Mouse (Mus musculus): ENCODE data around the gene Hnrnpul2. TPM values are rescaled to one million over a fixed set of nuclear protein-coding genes. Genes with fewer than 3 reads are reported as not detected.
"Not testable (repeated sequence)": the region's sequence is repeated elsewhere in the genome, so short reads cannot be mapped to it uniquely, and the experiment has no call there.

Hnrnpul2 gene
- polyA plus RNA-seq, 1 experiment from 2014 or later: 5.3 TPM

- H3K4me3 ChIP-seq: peak overlapping the region; percentile 75
- H3K27me3 ChIP-seq: no peaks in the 10 kb centered on the region
- under 1% methylated on average over 48 of the region's 48 CpGs for WGBS
Observed at GRCm38 (mm10) chr19:8820424-8820956, 680 bp downstream of the Hnrnpul2 start.

GRCm38 (mm10) chr19:8821146-8821545, 1.3 kb downstream of the Hnrnpul2 start:
- peak overlapping the region; percentile 75 for H3K4me3 ChIP-seq
- peak overlapping the region; percentile 98 for H3K9ac ChIP-seq
- no peaks in the 10 kb centered on the region for H3K27me3 ChIP-seq
- peaks cover 50% of the 10 kb centered on the region for H3K4me1 ChIP-seq (replicated peaks)
- no peak for ATAC-seq (ENCODE audit: low read depth)
- WGBS: 3% methylated on average over 7 of the region's 7 CpGs
- peak overlapping the region; percentile 97; the same call in 1 of the 2 replicates for H3K27ac ChIP-seq (replicated peaks)
- peak overlapping the region; percentile 99 for H3K4me2 ChIP-seq
- H3K36me3 ChIP-seq: peaks cover 40% of the 10 kb centered on the region
- no peaks in the 10 kb centered on the region for H3K9me3 ChIP-seq

More at GRCm38 (mm10) chr19:8820424-8820956, 680 bp downstream of the Hnrnpul2 start:
- peaks cover 57% of the 10 kb centered on the region for H3K4me1 ChIP-seq (replicated peaks)
- peak overlapping the region; percentile 97 for H3K27ac ChIP-seq (replicated peaks)
- H3K36me3 ChIP-seq: peaks cover 37% of the 10 kb centered on the region
- peak overlapping the region; percentile 99 for H3K4me2 ChIP-seq
- H3K9me3 ChIP-seq: no peaks in the 10 kb centered on the region
- ATAC-seq (ENCODE audit: low read depth): peak; percentile 33
- H3K9ac ChIP-seq: peak overlapping the region; percentile 98

- Histone ChIP-seq H3K4me2 (peak overlapping the region; percentile 99), H3K27ac (replicated peaks) (no peak overlapping the region), H3K27me3 (no peaks in the 10 kb centered on the region), H3K4me3 (peak overlapping the region; percentile 75), H3K36me3 (peaks cover 49% of the 10 kb centered on the region), H3K9ac (peak overlapping the region; percentile 98), H3K9me3 (no peaks in the 10 kb centered on the region), H3K4me1 (replicated peaks) (peaks cover 35% of the 10 kb centered on the region)
- no peak for ATAC-seq (ENCODE audit: low read depth)
- 73% methylated on average over 8 of the region's 8 CpGs for WGBS
Observed at GRCm38 (mm10) chr19:8822696-8823095, 2.9 kb downstream of the Hnrnpul2 start.

- Histone ChIP-seq H3K4me2 (no peak within 1 kb of the TSS), H3K9me3 (no peaks in the 10 kb centered on the region), H3K4me3 (no peak within 1 kb of the TSS), H3K27ac (replicated peaks) (no peak within 1 kb of the TSS), H3K27me3 (no peaks in the 10 kb centered on the region), H3K36me3 (peaks cover 99% of the 10 kb centered on the region), H3K4me1 (replicated peaks) (no peaks in the 10 kb centered on the region), H3K9ac (no peak within 1 kb of the TSS)
- WGBS: 86% methylated on average over 8 of the region's 8 CpGs
- no peak for ATAC-seq (ENCODE audit: low read depth)
Observed at GRCm38 (mm10) chr19:8829660-8830059, 9.8 kb downstream of the Hnrnpul2 start, which contains the start of gene AC129217.1. Gene AC129217.1, plus strand, starts transcription at chr19:8829773.

GRCm38 (mm10) chr19:8830664-8831063, 10.9 kb downstream of the Hnrnpul2 start:
- Histone ChIP-seq H3K9ac (no peak overlapping the region), H3K36me3 (peaks cover 100% of the 10 kb centered on the region), H3K4me3 (no peak overlapping the region), H3K4me2 (no peak overlapping the region), H3K9me3 (no peaks in the 10 kb centered on the region), H3K4me1 (replicated peaks) (no peaks in the 10 kb centered on the region), H3K27ac (replicated peaks) (no peak overlapping the region), H3K27me3 (no peaks in the 10 kb centered on the region)
- WGBS: 94% methylated on average over 8 of the region's 8 CpGs
- ATAC-seq (ENCODE audit: low read depth): no peak

GRCm38 (mm10) chr19:8831262-8831661, 11.5 kb downstream of the Hnrnpul2 start:
- Histone ChIP-seq H3K4me3 (no peak overlapping the region), H3K9me3 (no peaks in the 10 kb centered on the region), H3K9ac (no peak overlapping the region), H3K36me3 (peaks cover 99% of the 10 kb centered on the region), H3K4me2 (no peak overlapping the region), H3K27me3 (no peaks in the 10 kb centered on the region), H3K4me1 (replicated peaks) (peaks cover 3% of the 10 kb centered on the region), H3K27ac (replicated peaks) (no peak overlapping the region)
- ATAC-seq (ENCODE audit: low read depth): no peak
- 79% methylated on average over 11 of the region's 11 CpGs for WGBS

- 92% methylated on average over 4 of the region's 4 CpGs for WGBS
- H3K4me2 ChIP-seq: no peak overlapping the region
- peaks cover 13% of the 10 kb centered on the region for H3K4me1 ChIP-seq (replicated peaks)
- H3K9ac ChIP-seq: no peak overlapping the region
- H3K27ac ChIP-seq (replicated peaks): no peak overlapping the region
- H3K4me3 ChIP-seq: no peak overlapping the region
- no peak for ATAC-seq (ENCODE audit: low read depth)
- H3K36me3 ChIP-seq: peaks cover 83% of the 10 kb centered on the region
- no peaks in the 10 kb centered on the region for H3K9me3 ChIP-seq
- no peaks in the 10 kb centered on the region for H3K27me3 ChIP-seq
Observed at GRCm38 (mm10) chr19:8832971-8833370, 13.2 kb downstream of the Hnrnpul2 start.

GRCm38 (mm10) chr19:8836327-8836726, 16.5 kb downstream of the Hnrnpul2 start:
- peak overlapping the region; percentile 77 for H3K4me2 ChIP-seq
- not testable (repeated sequence) for H3K27me3 ChIP-seq; H3K9me3 ChIP-seq; ATAC-seq (ENCODE audit: low read depth); H3K9ac ChIP-seq
- peak overlapping the region; percentile 70 for H3K4me3 ChIP-seq
- peaks cover 44% of the 10 kb centered on the region for H3K4me1 ChIP-seq (replicated peaks)
- H3K27ac ChIP-seq (replicated peaks): peak overlapping the region; percentile 99
- peaks cover 53% of the 10 kb centered on the region for H3K36me3 ChIP-seq
- WGBS: 98% methylated on average over 10 of the region's 10 CpGs

GRCm38 (mm10) chr19:8837251-8837791, 17.5 kb downstream of the Hnrnpul2 start, which contains the start of gene Bscl2:
Gene Bscl2, plus strand, starts transcription at chr19:8837467.
- H3K9ac ChIP-seq: peak within 1 kb of the TSS; percentile 93
- no peaks in the 10 kb centered on the region for H3K9me3 ChIP-seq
- ATAC-seq (ENCODE audit: low read depth): peak; percentile 71

GRCm38 (mm10) chr19:8838041-8838730, 18.4 kb downstream of the Hnrnpul2 start:
- Histone ChIP-seq H3K36me3 (peaks cover 44% of the 10 kb centered on the region), H3K4me2 (peak overlapping the region; percentile 77), H3K27me3 (no peaks in the 10 kb centered on the region), H3K9ac (peak overlapping the region; percentile 93), H3K4me3 (peak overlapping the region; percentile 70), H3K4me1 (replicated peaks) (peaks cover 51% of the 10 kb centered on the region), H3K27ac (replicated peaks) (peak overlapping the region; percentile 99), H3K9me3 (no peaks in the 10 kb centered on the region)
- WGBS: 16% methylated on average over 15 of the region's 15 CpGs
- ATAC-seq (ENCODE audit: low read depth): peak; percentile 26

More at GRCm38 (mm10) chr19:8837251-8837791, 17.5 kb downstream of the Hnrnpul2 start, which contains the start of gene Bscl2:
- under 1% methylated on average over 38 of the region's 38 CpGs for WGBS
- H3K36me3 ChIP-seq: peaks cover 45% of the 10 kb centered on the region
- no peaks in the 10 kb centered on the region for H3K27me3 ChIP-seq
- peak within 1 kb of the TSS; percentile 99 for H3K27ac ChIP-seq (replicated peaks)
- H3K4me1 ChIP-seq (replicated peaks): peaks cover 51% of the 10 kb centered on the region
- peak within 1 kb of the TSS; percentile 77 for H3K4me2 ChIP-seq
- H3K4me3 ChIP-seq: peak within 1 kb of the TSS; percentile 70

GRCm38 (mm10) chr19:8839103-8839907, 19.5 kb downstream of the Hnrnpul2 start, which contains the start of gene Gng3:
Gene Gng3, minus strand, starts transcription at chr19:8839194.
- Histone ChIP-seq H3K4me1 (replicated peaks) (peaks cover 51% of the 10 kb centered on the region), H3K27me3 (no peaks in the 10 kb centered on the region), H3K27ac (replicated peaks) (peak within 1 kb of the TSS; percentile 99), H3K36me3 (peaks cover 40% of the 10 kb centered on the region), H3K4me2 (peak within 1 kb of the TSS; percentile 77), H3K9ac (peak within 1 kb of the TSS; percentile 93), H3K9me3 (no peaks in the 10 kb centered on the region), H3K4me3 (peak within 1 kb of the TSS; percentile 70)
- ATAC-seq (ENCODE audit: low read depth): peak; percentile 90
- 37% methylated on average over 11 of the region's 11 CpGs for WGBS

Measured in neural tube, embryonic 13.5 days (tissue).